Mouse (Mus musculus): ENCODE data around the gene Becn1. TPM values are rescaled to one million over a fixed set of nuclear protein-coding genes. Genes with fewer than 3 reads are reported as not detected.

Gene Becn1
- polyA plus RNA-seq, 1 experiment: 169 TPM

- H3K27ac ChIP-seq (ENCODE audit: insufficient read depth, low read length): no peak overlapping the region
- peak overlapping the region; percentile 25; the same call in 1 of the 2 replicates for H3K4me3 ChIP-seq (ENCODE audit: insufficient read depth, low read length)
- peaks cover 3% of the 10 kb centered on the region for H3K4me1 ChIP-seq (ENCODE audit: control insufficient read depth, insufficient read depth, low read length)
- TF ChIP-seq POLR2A (IDR thresholded peaks at IDR 0.05; ENCODE audit: extremely low read depth, insufficient read depth, low read length): no peak
- TF ChIP-seq CTCF (IDR thresholded peaks at IDR 0.05; ENCODE audit: extremely low read depth, insufficient read depth, low read length): no peak
These were observed 41.2 kb downstream of the Becn1 start for GRCm38 (mm10) chr11:101260826-101261380.

GRCm38 (mm10) chr11:101259948-101260825, 41.9 kb downstream of the Becn1 start, which contains the start of gene Wnk4:
Wnk4 (plus strand) TSS chr11:101260567.
- peaks cover 3% of the 10 kb centered on the region for H3K4me1 ChIP-seq (ENCODE audit: control insufficient read depth, insufficient read depth, low read length)
- no peak within 1 kb of the TSS for H3K27ac ChIP-seq (ENCODE audit: insufficient read depth, low read length)
- peak within 1 kb of the TSS; percentile 25; the same call in 1 of the 2 replicates for H3K4me3 ChIP-seq (ENCODE audit: insufficient read depth, low read length)
- no peak for TF ChIP-seq POLR2A (IDR thresholded peaks at IDR 0.05; ENCODE audit: extremely low read depth, insufficient read depth, low read length)
- no peak for TF ChIP-seq CTCF (IDR thresholded peaks at IDR 0.05; ENCODE audit: extremely low read depth, insufficient read depth, low read length)

GRCm38 (mm10) chr11:101259261-101259712, 42.8 kb downstream of the Becn1 start:
- H3K4me3 ChIP-seq (ENCODE audit: insufficient read depth, low read length): no peak overlapping the region
- TF ChIP-seq POLR2A (IDR thresholded peaks at IDR 0.05; ENCODE audit: extremely low read depth, insufficient read depth, low read length) (no peak), CTCF (IDR thresholded peaks at IDR 0.05; ENCODE audit: extremely low read depth, insufficient read depth, low read length) (no peak)
- H3K27ac ChIP-seq (ENCODE audit: insufficient read depth, low read length): no peak overlapping the region
- peaks cover 3% of the 10 kb centered on the region for H3K4me1 ChIP-seq (ENCODE audit: control insufficient read depth, insufficient read depth, low read length)

GRCm38 (mm10) chr11:101255826-101256775, 46.0 kb downstream of the Becn1 start:
- H3K4me3 ChIP-seq (ENCODE audit: insufficient read depth, low read length): no peak overlapping the region
- TF ChIP-seq POLR2A (IDR thresholded peaks at IDR 0.05; ENCODE audit: extremely low read depth, insufficient read depth, low read length): no peak
- TF ChIP-seq CTCF (IDR thresholded peaks at IDR 0.05; ENCODE audit: extremely low read depth, insufficient read depth, low read length): no peak
- peaks cover 6% of the 10 kb centered on the region for H3K4me1 ChIP-seq (ENCODE audit: control insufficient read depth, insufficient read depth, low read length)
- no peak overlapping the region for H3K27ac ChIP-seq (ENCODE audit: insufficient read depth, low read length)

GRCm38 (mm10) chr11:101253613-101254389, 48.3 kb downstream of the Becn1 start, which contains the start of gene Vps25:
Vps25 (plus strand) TSS chr11:101253707.
- TF ChIP-seq POLR2A (IDR thresholded peaks at IDR 0.05; ENCODE audit: extremely low read depth, insufficient read depth, low read length): peak; percentile 83
- TF ChIP-seq CTCF (IDR thresholded peaks at IDR 0.05; ENCODE audit: extremely low read depth, insufficient read depth, low read length): no peak
- peaks cover 2% of the 10 kb centered on the region for H3K4me1 ChIP-seq (ENCODE audit: control insufficient read depth, insufficient read depth, low read length)
- H3K4me3 ChIP-seq (ENCODE audit: insufficient read depth, low read length): peak within 1 kb of the TSS; percentile 88

GRCm38 (mm10) chr11:101252941-101253340, 49.1 kb downstream of the Becn1 start:
- Histone ChIP-seq H3K4me3 (ENCODE audit: insufficient read depth, low read length) (peak overlapping the region; percentile 88), H3K27ac (ENCODE audit: insufficient read depth, low read length) (no peak overlapping the region), H3K4me1 (ENCODE audit: control insufficient read depth, insufficient read depth, low read length) (peaks cover 2% of the 10 kb centered on the region)
- TF ChIP-seq CTCF (IDR thresholded peaks at IDR 0.05; ENCODE audit: extremely low read depth, insufficient read depth, low read length): no peak

More at GRCm38 (mm10) chr11:101253613-101254389, 48.3 kb downstream of the Becn1 start, which contains the start of gene Vps25:
- peak within 1 kb of the TSS; percentile 76 for H3K27ac ChIP-seq (ENCODE audit: insufficient read depth, low read length)

- H3K4me3 ChIP-seq (ENCODE audit: insufficient read depth, low read length): no peak overlapping the region
- peaks cover 2% of the 10 kb centered on the region for H3K4me1 ChIP-seq (ENCODE audit: control insufficient read depth, insufficient read depth, low read length)
- H3K27ac ChIP-seq (ENCODE audit: insufficient read depth, low read length): no peak overlapping the region
- TF ChIP-seq POLR2A (IDR thresholded peaks at IDR 0.05; ENCODE audit: extremely low read depth, insufficient read depth, low read length) (no peak), CTCF (IDR thresholded peaks at IDR 0.05; ENCODE audit: extremely low read depth, insufficient read depth, low read length) (no peak)
These were observed 51.1 kb downstream of the Becn1 start for GRCm38 (mm10) chr11:101251031-101251430.

GRCm38 (mm10) chr11:101248258-101248994, 53.7 kb downstream of the Becn1 start:
- TF ChIP-seq POLR2A (IDR thresholded peaks at IDR 0.05; ENCODE audit: extremely low read depth, insufficient read depth, low read length) (no peak), CTCF (IDR thresholded peaks at IDR 0.05; ENCODE audit: extremely low read depth, insufficient read depth, low read length) (peak; percentile 72)
- Histone ChIP-seq H3K4me3 (ENCODE audit: insufficient read depth, low read length) (peak overlapping the region; percentile 61; the same call in 1 of the 2 replicates), H3K27ac (ENCODE audit: insufficient read depth, low read length) (peak overlapping the region; percentile 79), H3K4me1 (ENCODE audit: control insufficient read depth, insufficient read depth, low read length) (peaks cover 2% of the 10 kb centered on the region)
